Mouse (Mus musculus): ENCODE measurements around the gene Cbll1.
"Not testable (repeated sequence)": the region's sequence is repeated elsewhere in the genome, so short reads cannot be mapped to it uniquely, and the experiment has no call there.

The Cbll1 gene

DNA sequence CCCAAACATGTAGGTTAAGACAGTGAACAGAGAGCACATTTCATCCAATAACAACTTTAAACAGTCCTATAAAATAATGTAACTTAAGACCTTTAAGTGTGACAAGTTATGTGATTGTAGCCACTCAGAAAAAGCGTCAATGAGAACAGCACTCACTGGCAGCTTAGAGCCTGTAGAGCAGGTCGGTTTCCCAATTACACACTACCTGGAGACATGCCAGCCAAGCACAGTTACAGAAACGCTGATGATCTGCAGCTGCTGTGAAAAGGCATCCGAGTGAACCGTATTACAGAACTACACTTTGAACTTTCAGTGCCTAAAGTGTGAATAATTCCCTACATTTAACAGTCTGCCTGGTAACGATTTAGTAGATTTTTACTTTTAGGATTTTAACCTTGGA lies 13.0 kb downstream of the Cbll1 start:
- peak; percentile 34 to 39 for DNase-seq

DNA sequence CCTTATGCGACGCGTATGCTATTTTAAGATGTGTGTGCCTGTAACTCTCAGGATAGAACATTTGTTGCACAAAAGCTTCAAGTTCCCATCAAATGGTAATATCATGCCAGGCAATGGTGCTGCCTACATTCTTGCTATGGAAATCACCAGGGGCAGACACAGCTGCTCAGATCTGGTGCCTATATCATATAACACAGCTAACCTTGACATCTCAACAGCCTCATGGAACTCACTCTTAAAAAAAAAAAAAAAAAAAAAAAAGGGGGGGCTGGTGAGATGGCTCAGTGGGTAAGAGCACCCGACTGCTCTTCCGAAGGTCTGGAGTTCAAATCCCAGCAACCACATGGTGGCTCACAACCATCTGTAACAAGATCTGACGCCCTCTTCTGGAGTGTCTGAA lies 21.2 kb downstream of the Cbll1 start:
- not testable (repeated sequence) for DNase-seq

DNA sequence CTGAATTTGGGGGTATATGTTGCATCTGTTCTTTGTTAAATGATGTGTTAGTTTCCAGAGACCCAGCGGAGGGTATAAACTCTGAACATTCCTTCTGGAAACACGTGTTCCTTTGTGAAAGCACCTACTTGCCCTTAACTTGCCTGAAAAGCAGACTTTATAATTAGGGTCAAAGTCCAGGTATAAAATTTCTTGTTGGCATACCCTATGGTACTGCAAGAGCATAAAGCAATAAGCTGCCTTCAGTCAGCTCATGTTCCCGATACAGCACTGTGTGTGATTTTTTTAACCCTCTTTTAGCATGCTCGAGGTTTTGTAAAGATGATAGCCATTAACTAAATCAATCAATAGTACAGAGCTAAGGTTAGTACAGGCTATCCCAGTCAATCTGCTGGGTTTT lies 36.8 kb downstream of the Cbll1 start:
- no peak for DNase-seq

DNA sequence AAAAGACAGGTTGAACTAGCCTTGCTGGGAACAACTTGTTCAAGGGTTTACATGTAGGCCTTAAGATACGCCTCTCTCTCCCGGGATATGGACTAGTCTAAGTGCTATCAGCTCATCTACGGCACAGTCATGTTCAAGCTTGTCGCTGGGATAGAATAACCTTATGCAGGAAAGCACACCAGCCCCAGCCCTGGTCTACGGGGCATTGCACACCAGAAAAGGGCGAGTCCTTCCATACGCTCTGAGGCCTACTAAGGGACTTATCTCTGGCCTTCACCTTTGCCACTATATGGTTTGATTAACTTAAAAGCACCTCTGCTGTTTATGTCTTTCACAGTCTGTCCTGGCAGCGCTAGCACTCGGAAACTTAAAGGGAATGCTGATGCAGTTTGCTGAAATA lies 38.0 kb downstream of the Cbll1 start:
- DNase-seq = no peak

DNA sequence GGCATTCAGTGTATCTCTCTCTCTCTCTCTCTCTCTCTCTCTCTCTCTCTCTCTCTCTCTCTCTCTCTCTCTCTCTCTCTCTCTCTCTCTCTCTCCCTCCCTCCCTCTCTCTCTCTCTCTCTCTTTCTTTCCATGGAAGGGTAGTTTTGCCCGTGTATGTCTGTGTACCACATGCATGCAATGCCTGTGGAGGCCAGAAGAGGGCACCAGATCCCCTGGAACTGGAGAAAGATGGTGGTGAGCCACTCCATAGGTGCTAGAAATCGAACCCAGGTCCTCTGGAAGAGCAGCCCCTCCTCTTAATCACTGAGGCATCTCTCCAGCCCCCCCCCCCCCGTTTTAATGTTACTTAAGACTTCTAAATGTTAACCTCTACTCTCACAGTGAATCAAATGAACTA lies 39.1 kb downstream of the Cbll1 start:
- DNase-seq = peak; percentile 25 to 26

DNA sequence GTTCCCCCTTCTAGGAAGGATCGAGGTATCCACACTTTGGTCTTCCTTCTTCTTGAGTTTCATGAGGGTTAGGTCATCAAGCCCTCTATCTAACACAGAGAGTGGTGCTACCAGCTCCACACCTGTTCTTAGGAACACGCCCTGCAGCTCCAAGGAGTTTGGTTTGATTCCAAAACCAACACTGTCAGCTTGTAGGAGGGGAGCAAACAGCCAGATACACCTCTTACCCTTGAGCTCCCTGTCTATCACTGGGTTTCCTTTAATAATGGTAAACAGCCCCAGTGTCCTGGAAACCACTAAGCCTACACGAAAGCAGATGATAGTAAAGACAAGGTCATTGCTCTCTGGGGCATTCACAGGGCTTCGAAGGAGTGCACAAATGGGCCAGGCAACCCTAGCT lies 40.9 kb downstream of the Cbll1 start:
- no peak for DNase-seq

DNA sequence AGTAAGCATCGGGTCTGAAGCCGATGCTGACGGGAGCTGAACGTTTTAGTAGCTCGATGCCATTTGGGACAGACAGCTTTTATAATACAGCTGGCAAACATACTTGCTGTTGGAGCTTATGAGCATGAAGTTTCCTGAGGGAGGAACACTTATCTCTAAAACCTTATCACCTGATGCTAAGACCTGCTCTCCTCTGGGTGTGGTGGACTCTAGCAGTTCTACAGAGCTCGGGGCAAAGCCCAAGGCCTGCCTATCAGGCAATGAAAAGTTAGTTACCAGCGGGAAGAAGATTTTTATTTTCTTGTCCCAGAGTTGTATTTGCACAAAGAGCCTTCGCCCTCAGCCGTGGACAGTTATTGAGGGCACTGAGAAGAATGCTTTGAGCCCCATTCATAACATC lies 43.1 kb downstream of the Cbll1 start:
- DNase-seq = no peak

DNA sequence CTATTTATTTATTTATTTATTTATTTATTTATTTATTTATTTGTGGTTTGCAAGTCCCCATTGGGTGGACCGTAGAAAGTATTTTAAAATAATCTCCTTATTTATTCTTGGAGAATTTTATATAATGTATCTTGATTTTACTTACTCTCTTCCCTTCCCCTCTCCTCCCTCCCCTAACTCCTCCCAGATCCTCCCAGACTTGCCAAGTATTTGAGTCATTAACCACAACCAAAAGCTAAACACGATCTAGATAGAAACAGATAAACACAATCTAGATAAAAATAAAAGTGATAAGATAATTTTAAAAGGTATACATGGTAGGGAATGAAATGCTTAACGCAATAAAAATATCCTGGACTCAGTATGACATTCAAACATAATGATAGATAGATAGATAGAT lies 50.1 kb downstream of the Cbll1 start:
- DNase-seq = no peak

DNA sequence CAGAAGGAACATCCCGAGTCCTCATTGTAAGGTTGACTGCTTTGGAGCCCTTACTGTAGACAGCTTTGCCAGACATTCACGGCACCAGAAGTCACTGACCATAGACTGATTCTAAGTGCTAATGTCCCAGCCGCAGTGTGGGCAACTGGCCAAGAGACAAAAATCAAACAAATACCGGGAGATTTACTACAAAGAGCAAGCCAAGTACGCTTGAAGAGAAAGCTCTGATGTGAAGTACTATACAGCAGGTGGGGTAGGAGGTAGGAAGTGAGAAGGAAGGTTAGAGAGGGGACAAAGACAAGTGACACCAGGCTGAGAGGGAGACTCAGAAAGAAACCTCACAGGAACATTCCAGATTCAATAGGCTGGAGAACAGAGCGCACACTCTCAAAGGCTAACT lies 54.6 kb downstream of the Cbll1 start:
- DNase-seq = peak; percentile 18 to 19

DNA sequence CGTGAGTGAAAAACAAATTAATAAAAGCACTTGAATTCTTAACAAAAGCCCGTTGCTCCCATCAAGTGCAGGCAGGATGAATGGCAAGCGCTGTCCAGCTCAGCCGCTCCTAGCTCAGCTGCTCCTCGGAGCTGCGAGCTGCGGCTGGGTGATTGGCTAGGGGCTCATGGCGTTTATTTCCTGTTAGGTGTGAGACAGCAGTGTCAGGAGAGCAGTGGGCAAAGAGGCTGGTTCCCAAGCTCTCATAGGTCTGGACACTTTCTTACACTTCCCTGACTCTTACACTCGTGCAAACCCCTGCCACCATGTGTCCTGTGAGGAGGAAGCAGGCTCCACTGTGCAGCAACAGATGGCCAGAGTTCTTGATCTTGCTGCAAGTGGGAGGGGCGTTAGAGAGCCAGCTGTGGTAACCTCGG lies 55.3 kb downstream of the Cbll1 start:
- DNase-seq = peak; percentile 11 to 25

DNA sequence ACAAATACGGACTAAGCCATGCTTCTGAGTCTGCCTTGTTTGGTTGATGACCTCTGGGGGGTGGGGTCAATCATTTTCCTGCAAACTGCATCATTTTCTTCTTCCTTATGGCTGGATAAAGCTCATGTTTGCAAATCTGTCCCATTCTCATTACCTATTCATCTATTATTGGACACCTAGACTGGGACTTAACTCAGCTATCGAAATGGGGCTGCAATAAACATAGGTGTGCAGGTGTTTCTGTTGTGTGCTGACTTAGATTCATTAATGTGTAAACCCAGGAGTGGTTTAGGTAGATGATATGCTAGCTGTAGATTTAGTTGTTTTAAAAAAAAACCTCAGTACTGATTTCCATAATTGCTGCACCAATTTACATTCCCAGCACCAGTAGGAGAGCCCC lies 59.8 kb downstream of the Cbll1 start:
- DNase-seq = no peak

DNA sequence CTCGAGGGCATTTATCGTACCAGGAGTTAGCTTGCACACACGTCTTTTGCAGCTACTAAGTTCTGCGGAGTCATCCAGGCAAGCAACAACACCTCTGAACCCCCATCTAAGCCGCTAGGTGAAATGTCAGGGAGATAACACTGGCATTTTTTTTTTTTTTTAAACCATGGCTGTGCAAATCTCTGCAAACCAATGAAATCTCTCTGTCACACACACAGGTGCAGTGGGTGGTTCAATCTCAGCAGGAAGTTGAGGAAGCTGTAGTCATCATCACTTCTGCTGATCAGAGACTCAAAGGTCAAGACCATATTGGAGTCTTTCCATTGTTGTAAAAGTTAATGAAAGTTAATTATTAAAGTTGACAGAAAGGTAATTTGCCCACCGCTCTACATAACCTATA lies 61.6 kb downstream of the Cbll1 start:
- DNase-seq = no peak
